Mouse (Mus musculus) testis, postnatal 14 days (tissue): ENCODE data around the gene Gm7879.
"Not testable (repeated sequence)": the region's sequence is repeated elsewhere in the genome, so short reads cannot be mapped to it uniquely, and the experiment has no call there.

ENCODE experiments used
- DNase-seq: peaks from one replicate; pipeline ENCODE4 v3.0.0; 2021; ENCODE audit warnings: low spot score

Gene Gm7879

GRCm38 (mm10) chr5:43912844-43913243 lies at the start of gene Gm7879:
Gm7879 (plus strand) TSS chr5:43913144.
- not testable (repeated sequence) for DNase-seq

DNA sequence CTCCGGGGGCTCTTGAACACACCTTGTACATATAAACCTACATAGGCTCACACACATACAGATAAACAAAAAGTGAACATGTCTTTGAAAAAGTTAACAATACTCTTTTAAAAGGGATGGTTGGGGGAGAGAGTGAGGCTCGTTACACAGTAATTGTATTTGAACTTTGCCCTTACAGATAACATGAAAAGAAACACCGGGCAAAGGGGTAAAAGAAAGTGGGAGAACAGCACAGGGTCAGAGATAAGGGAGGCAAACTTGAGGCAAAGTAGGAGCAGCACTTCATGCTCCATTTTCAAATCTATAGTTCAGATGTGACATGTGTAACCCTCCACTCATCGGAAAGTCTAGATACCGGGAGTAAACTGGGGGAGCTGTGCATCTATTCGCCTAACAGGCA lies 49.3 kb upstream of the Gm7879 start:
- DNase-seq, result no peak

DNA sequence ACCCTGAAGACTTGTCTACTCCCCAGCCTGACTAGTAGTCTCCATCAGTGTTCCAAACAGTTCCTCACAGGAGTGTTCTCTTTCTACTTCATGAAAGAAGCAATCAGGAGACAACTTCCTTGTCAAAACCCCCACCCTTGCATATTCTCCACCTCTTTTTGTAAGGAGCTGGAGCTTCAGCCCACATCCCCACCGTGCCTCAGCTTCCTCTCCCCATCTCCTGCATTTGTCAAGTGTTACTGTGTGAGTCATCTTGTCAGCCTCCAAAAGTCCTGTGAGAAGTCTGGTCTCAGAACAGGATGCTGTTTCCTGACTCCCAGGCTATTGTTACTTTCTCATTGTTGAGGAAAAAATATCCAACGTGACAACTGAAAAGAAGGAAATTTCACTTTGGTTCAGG lies 47.6 kb upstream of the Gm7879 start:
- no peak for DNase-seq

DNA sequence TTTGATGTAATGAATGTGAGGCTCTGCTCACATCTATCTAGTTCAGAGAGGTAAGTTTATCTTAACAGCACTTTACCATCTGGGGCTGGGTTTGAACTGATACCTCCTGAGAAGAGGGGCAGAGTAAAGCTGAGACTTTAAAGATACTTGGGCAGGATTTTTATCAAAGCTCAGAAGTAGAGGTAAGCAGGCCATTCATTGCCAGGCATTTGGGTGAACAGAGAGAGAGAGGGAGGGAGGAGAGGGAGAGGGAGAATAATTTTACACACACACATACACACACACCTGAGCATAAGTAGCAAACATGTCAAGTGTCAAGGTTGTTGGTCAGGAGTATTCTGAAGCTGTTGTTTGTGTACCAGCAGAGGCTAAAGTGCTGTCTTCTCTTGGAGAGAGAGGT lies 44.7 kb upstream of the Gm7879 start, which contains the start of gene Cd38:
TSS of gene Cd38 (plus strand) at position 301 of the 400 bp plus-strand sequence.
- DNase-seq, result no peak

DNA sequence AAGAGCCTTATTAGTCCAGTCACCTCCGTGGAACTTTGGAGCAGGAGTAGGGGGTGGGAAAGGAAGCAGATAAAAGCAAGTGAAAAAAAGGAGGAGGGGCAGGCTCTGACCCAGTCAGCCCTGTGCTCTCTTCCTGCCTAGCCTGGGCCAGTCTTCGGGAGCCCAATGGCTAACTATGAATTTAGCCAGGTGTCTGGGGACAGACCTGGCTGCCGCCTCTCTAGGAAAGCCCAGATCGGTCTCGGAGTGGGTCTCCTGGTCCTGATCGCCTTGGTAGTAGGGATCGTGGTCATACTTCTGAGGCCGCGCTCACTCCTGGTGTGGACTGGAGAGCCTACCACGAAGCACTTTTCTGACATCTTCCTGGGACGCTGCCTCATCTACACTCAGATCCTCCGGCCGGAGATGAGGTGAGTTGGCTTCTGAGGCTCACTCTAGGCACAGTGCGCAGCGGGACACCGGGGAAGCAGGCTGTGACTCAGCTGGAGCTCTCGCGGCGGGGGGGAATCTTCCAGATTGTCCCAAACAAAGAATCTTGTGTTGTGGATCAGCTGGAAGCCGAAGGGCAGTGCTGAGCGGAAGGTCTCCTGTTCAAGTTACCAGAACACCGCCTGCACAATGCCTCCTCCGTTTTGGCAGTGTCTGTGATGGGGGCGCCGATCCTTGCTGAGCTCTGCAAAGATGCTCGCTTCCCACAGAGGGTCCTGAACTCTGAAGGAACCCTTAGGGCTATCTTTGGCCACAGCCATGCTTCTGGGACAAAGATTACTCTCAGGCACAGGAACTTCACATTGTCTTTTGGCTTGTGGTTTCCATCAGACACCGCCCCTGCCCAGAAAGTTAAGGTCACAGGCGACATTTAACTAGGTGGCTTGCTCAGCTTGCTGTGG lies 44.0 kb upstream of the Gm7879 start:
- peak; percentile 39 for DNase-seq

DNA sequence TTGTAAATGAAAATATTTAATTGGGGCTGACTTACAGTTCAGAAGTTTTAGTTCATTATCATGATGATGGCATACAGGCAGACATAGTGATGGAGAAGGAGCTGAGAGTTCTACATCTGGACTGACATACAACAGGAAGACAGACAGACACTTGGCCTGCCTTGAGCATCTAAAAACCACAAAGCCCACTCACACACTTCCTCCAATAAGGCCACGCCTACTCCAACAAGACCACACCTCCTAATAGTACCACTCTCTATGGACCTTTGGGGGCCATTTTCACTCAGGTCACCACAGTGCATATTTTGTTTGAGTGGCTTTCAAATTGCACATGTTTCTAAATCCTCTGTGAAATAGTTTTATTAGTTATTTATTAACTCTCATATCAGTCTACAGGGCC lies 41.1 kb upstream of the Gm7879 start:
- DNase-seq, result no peak

DNA sequence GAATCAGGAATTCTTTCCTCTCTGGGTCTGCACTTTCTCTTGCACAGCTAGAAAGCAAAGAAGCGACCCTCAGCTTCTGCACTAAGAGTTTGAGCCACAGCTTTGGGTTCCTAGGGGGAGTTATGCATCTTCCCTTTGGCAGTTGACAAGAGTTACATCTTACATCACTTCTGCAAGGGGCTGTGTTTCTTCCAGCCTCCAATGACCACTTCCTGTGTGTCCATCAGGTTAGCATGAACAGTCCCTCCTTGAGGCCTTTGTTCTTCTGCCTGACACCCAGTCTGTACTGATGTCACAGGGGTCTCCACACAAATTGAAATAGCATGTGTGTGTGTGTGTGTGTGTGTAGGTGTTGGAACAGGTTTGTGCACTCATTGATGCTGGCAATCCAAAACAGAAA lies 40.3 kb upstream of the Gm7879 start:
- no peak for DNase-seq

GRCm38 (mm10) chr5:43882034-43882433 lies 30.9 kb upstream of the Gm7879 start:
- DNase-seq, result no peak

DNA sequence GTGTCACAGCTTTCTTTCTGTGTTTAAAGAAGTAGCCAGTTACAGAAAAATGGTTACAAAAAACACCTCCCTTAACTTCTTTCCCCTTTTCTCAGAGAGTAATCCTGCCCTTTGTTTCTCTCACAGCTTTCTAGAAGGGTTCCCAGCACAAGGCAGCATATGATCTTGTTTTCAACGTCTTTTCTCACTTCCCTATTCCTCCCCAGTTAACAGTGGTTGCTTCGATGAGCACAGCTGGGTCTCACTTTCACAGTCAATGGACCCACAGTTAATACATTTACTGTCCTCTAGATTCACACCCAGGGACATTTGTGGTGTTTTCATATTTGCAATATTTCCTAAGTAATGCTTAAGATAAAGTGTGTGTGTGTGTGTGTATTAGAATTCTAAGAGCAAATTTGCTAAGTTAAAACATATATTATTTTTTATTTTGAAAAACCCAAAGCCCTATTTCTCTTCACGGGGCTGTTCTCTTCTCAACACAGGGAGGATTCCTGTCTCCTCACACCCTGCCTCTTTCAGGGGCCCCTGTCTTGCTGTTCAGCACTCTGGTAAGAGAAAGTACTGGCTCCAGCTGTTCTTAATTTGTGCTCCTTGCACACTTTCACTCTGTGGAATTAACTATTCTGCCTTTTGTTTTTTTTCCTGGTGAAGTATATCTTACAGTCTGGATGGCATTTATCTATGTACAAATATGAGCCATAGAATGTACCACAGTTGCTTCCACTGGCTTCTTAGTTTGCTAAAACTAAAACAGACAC lies 27.7 kb upstream of the Gm7879 start:
- DNase-seq, result no peak

GRCm38 (mm10) chr5:43892386-43892785 lies 20.6 kb upstream of the Gm7879 start:
- no peak for DNase-seq

DNA sequence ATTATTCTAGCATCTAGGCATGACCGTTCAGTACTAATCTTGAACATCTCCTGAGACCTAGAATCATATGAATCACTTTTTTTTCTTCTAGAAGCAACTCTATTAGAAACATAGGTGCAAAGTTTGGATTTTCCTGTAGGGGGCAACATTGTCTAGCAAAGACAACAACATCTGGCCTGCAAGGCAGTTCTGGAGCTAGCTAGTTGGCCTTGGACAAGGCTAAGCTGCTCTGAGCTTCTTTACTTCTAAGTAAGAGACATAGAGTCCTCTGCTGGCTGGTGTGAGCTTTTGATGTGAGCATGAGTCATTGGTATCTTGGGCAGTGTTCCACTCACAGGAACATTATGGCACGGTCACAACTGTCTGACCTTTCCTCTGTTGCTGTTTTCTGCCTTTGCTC lies 18.8 kb upstream of the Gm7879 start:
- peak; percentile 35 for DNase-seq

- no peak for DNase-seq
Observed at GRCm38 (mm10) chr5:43895931-43896330, 17.0 kb upstream of the Gm7879 start.

DNA sequence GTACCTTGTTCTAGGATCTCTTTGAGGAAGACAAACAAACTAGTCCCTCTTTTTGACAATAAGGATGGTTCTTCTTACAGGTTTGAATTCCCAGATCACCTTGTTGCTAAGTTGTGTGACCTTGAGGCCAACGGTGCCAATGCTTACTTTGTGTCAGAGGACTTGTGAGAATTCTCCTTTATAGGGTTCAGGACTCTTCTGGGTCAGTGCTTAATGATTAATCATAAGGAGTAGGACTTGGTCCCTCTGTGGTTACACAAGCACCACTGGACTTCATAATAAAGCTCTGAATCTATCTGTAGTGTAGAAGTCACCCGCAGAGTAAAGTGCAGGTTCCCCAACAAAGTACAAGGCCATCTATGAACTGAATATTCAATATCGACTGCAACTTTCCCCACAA lies 8.3 kb upstream of the Gm7879 start:
- no peak for DNase-seq

DNA sequence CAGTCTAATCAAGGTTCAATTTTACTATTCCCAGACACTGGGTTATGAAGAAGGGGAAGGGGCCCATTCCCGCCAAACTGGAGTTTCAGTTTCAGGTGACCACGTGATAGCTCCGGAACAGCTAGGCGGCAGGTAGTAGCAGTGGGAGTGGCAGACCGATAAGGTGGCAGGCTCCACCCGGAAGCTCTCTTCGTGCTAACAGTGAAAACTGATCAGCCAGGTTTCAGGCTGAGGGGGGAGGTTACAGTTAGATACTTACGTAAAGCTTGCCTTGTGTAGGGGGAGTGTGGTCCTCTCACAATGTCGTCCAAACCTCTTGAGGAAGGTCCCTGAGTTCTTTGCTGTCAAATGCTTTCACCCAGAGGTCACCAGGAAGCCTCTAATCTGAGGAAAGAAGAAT lies 3.7 kb upstream of the Gm7879 start:
- no peak for DNase-seq

DNA sequence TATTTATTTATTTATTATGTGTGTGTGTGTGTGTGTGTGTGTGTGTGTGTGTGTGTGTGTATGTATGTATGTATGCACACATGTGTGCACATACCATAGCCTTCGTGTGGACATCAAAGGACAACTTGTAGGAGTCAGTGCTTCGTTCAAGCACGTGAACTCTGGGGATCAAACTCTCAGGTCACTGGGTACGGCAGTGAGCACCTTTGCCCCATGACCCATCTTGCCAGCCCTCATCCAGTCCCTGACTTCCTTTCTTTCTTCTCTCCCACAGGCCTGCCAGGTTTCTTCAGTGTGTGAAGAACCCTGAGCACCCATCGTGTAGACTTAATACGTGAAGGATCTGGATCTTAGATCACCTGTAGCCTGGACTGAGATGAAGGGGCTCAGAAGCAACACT lies 2.9 kb upstream of the Gm7879 start:
- no peak for DNase-seq

DNA sequence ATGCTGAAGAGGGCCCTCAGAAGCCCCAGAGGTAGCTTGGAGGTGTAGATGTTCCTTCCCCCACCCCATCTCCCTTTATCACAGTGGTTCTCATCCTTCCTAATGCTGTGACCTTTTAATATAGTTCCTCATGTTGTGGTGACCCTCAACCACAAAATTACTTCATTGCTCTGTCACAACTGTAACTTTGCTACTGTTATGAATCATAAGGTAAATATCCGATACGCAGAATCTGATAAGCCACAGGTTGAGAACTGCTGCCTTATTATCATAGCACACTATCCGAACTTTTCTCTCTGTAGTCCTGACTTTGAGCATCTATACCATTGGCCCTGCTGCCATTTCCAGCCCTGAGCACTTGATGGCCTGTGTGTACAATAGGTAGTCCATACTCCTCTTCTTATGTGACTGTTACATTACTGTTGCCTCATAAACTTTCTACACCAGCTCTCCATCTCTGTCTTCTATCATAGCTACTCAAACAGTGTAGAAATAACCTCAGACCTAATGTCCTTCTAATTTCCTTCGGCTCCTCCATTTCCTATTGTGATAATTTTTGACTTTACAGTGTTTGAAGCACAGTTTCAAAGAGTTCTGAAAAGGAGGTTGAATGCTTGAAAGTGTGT lies 2.4 kb downstream of the Gm7879 start:
- DNase-seq, result no peak

DNA sequence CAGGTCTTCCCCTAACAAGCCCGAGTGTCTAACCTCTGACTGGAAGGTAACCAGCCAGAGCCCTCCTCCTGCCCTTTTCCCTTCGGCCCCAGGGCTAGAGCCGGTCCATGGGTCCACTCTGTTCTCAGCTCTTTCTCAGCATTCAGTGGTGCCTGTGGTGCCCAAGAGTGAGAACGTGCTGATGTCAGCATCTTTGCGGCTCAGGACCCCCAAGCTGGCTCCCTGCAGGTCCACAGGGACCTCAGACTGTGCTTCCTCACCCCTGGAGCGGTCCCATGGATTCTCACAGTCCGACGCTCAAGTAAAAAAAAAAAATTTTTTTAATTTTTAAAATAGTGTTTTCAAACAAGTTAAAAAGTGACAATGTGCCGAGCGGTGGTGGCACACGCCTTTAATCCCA lies 8.9 kb downstream of the Gm7879 start:
- no peak for DNase-seq

- DNase-seq, result peak; percentile 9
Observed at GRCm38 (mm10) chr5:43923933-43924332, 11.0 kb downstream of the Gm7879 start.

DNA sequence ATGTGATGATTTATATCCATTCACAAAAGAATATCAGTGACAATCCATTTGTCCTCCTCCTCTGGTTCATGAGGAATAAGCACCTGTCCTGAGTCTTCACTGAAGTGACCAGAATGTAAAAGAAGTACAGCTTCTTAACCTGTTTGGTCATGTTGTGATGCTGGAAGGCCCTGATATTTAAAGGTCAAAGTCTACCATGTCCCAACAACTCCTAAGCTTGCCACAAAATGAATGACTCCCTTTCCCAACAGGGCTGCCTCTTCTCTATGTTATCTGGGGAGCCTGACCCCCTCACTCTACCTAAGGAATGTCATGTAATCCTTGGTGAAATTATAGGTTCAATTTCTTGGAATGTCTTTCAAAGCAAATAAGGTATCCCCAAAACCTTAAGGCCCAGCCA lies 14.8 kb downstream of the Gm7879 start:
- DNase-seq, result no peak

- no peak for DNase-seq
Observed at GRCm38 (mm10) chr5:43933269-43933668, 20.3 kb downstream of the Gm7879 start.

- DNase-seq, result no peak
Observed at GRCm38 (mm10) chr5:43947330-43947977, 34.5 kb downstream of the Gm7879 start.

GRCm38 (mm10) chr5:43948111-43948743 lies 35.3 kb downstream of the Gm7879 start:
- peak; percentile 49 for DNase-seq
